Mouse (Mus musculus): ENCODE measurements at regions not wholly inside any gene's neighbourhood (a gene's known extent, or its start where the extent isn't known, plus 50 kb on each side); places are given as distances from the start of the nearest gene placed in this dataset.

- Histone ChIP-seq H3K9me3 (replicated peaks; ENCODE audit: control insufficient read depth, low read length, poor library complexity, severe bottlenecking) (no peaks in the 10 kb centered on the region), H3K27ac (ENCODE audit: low read length) (no peak overlapping the region), H3K4me3 (ENCODE audit: low read depth, low read length) (no peak overlapping the region), H3K27me3 (ENCODE audit: control insufficient read depth, insufficient read depth, low read depth, low read length) (no peaks in the 10 kb centered on the region), H3K36me3 (ENCODE audit: control insufficient read depth, insufficient read depth, low read length) (no peaks in the 10 kb centered on the region), H3K4me1 (ENCODE audit: control insufficient read depth, insufficient read depth, low read length) (no peaks in the 10 kb centered on the region), H3K9ac (ENCODE audit: low read depth, low read length) (no peak overlapping the region), H3K4me2 (ENCODE audit: low read length) (no peak overlapping the region)
- peak; percentile 25; the same call in 1 of the 2 replicates for ATAC-seq
These were observed 1088.7 kb downstream of the Otol1 start for GRCm38 (mm10) chr3:71096071-71096470.

- no peak overlapping the region for H3K9ac ChIP-seq (ENCODE audit: low read depth, low read length)
- H3K27me3 ChIP-seq (ENCODE audit: control insufficient read depth, insufficient read depth, low read depth, low read length) = no peaks in the 10 kb centered on the region
- H3K9me3 ChIP-seq (replicated peaks; ENCODE audit: control insufficient read depth, low read length, poor library complexity, severe bottlenecking) = no peaks in the 10 kb centered on the region
- H3K36me3 ChIP-seq (ENCODE audit: control insufficient read depth, insufficient read depth, low read length) = no peaks in the 10 kb centered on the region
- ATAC-seq = no peak
- no peak overlapping the region for H3K4me3 ChIP-seq (ENCODE audit: low read depth, low read length)
- WGBS = 68% methylated on average over 6 of the region's 6 CpGs
- H3K4me1 ChIP-seq (ENCODE audit: control insufficient read depth, insufficient read depth, low read length) = no peaks in the 10 kb centered on the region
- no peak overlapping the region for H3K27ac ChIP-seq (ENCODE audit: low read length)
- no peak overlapping the region for H3K4me2 ChIP-seq (ENCODE audit: low read length)
These were observed 1096.1 kb downstream of the Otol1 start for GRCm38 (mm10) chr3:71103550-71103949.

GRCm38 (mm10) chr3:71145262-71145661, 1137.8 kb downstream of the Otol1 start:
- 55% methylated on average over 1 of the region's 1 CpGs for WGBS
- H3K4me2 ChIP-seq (ENCODE audit: low read length) = no peak overlapping the region
- ATAC-seq = no peak

More at GRCm38 (mm10) chr3:71145262-71145661, 1137.8 kb downstream of the Otol1 start:
- H3K4me3 ChIP-seq (ENCODE audit: low read depth, low read length) = no peak overlapping the region
- H3K9me3 ChIP-seq (replicated peaks; ENCODE audit: control insufficient read depth, low read length, poor library complexity, severe bottlenecking) = no peaks in the 10 kb centered on the region
- H3K36me3 ChIP-seq (ENCODE audit: control insufficient read depth, insufficient read depth, low read length) = no peaks in the 10 kb centered on the region
- no peak overlapping the region for H3K9ac ChIP-seq (ENCODE audit: low read depth, low read length)
- H3K27ac ChIP-seq (ENCODE audit: low read length) = no peak overlapping the region
- H3K27me3 ChIP-seq (ENCODE audit: control insufficient read depth, insufficient read depth, low read depth, low read length) = no peaks in the 10 kb centered on the region
- H3K4me1 ChIP-seq (ENCODE audit: control insufficient read depth, insufficient read depth, low read length) = no peaks in the 10 kb centered on the region
